Mouse (Mus musculus): ENCODE data around the gene Vamp2.

- TF ChIP-seq ZNF384 (IDR thresholded peaks at IDR 0.05; ENCODE audit: low read depth, low read length) (no peak), HCFC1 (IDR thresholded peaks at IDR 0.05; ENCODE audit: borderline replicate concordance, insufficient read depth, low read length) (no peak), ZC3H11A (IDR thresholded peaks at IDR 0.05; ENCODE audit: borderline replicate concordance, low read depth, low read length) (0 out of 2 replicates have a peak, but pooled peaks have one; percentile 0), CHD2 (IDR thresholded peaks at IDR 0.05; ENCODE audit: low read depth, low read length) (no peak), MAFK (IDR thresholded peaks at IDR 0.05; ENCODE audit: insufficient read depth, low read depth, low read length) (peak; percentile 17; the same call in 1 of the 2 replicates)
Observed at GRCm38 (mm10) chr11:69133566-69133922, 45.3 kb downstream of the Vamp2 start.
